Mouse (Mus musculus): Measurements from ENCODE around the gene Elovl1.

Elovl1 gene

GRCm38 (mm10) chr4:118427768-118428451, at the start of gene Elovl1:
Elovl1 (plus strand) TSS chr4:118428093.
- peak; percentile 72 for DNase-seq (ENCODE audit: low read depth)

GRCm38 (mm10) chr4:118383271-118383670, 44.6 kb upstream of the Elovl1 start:
- no peak for DNase-seq (ENCODE audit: low read depth)

GRCm38 (mm10) chr4:118387316-118387715, 40.6 kb upstream of the Elovl1 start:
- DNase-seq (ENCODE audit: low read depth) = no peak

GRCm38 (mm10) chr4:118390146-118390545, 37.7 kb upstream of the Elovl1 start:
- no peak for DNase-seq (ENCODE audit: low read depth)

GRCm38 (mm10) chr4:118394505-118394904, 33.4 kb upstream of the Elovl1 start:
- no peak for DNase-seq (ENCODE audit: low read depth)

- no peak for DNase-seq (ENCODE audit: low read depth)
These were observed 32.6 kb upstream of the Elovl1 start for GRCm38 (mm10) chr4:118395289-118395688.

- no peak for DNase-seq (ENCODE audit: low read depth)
These were observed 31.5 kb upstream of the Elovl1 start for GRCm38 (mm10) chr4:118396433-118396832.

GRCm38 (mm10) chr4:118398400-118398799, 29.5 kb upstream of the Elovl1 start:
- DNase-seq (ENCODE audit: low read depth) = no peak

GRCm38 (mm10) chr4:118401421-118401820, 26.5 kb upstream of the Elovl1 start:
- DNase-seq (ENCODE audit: low read depth) = no peak

GRCm38 (mm10) chr4:118401918-118402317, 26.0 kb upstream of the Elovl1 start:
- no peak for DNase-seq (ENCODE audit: low read depth)

- DNase-seq (ENCODE audit: low read depth) = no peak
These were observed 25.2 kb upstream of the Elovl1 start for GRCm38 (mm10) chr4:118402701-118403100.

GRCm38 (mm10) chr4:118409142-118409900, 18.6 kb upstream of the Elovl1 start, which contains the start of the genes Szt2 and Med8:
Szt2 (minus strand) TSS chr4:118409273.
Med8 (plus strand) TSS chr4:118409337.
- DNase-seq (ENCODE audit: low read depth) = peak; percentile 93

- DNase-seq (ENCODE audit: low read depth) = no peak
These were observed 17.0 kb upstream of the Elovl1 start for GRCm38 (mm10) chr4:118410871-118411270.

GRCm38 (mm10) chr4:118413553-118413952, 14.3 kb upstream of the Elovl1 start:
- no peak for DNase-seq (ENCODE audit: low read depth)

- DNase-seq (ENCODE audit: low read depth) = no peak
These were observed 12.1 kb upstream of the Elovl1 start for GRCm38 (mm10) chr4:118415779-118416178.

GRCm38 (mm10) chr4:118416329-118416728, 11.6 kb upstream of the Elovl1 start:
- DNase-seq (ENCODE audit: low read depth) = no peak

GRCm38 (mm10) chr4:118417112-118417797, 10.6 kb upstream of the Elovl1 start:
- no peak for DNase-seq (ENCODE audit: low read depth)

- no peak for DNase-seq (ENCODE audit: low read depth)
These were observed 6.5 kb upstream of the Elovl1 start for GRCm38 (mm10) chr4:118421384-118421783.

- no peak for DNase-seq (ENCODE audit: low read depth)
These were observed 3.2 kb upstream of the Elovl1 start for GRCm38 (mm10) chr4:118424541-118425160.

- no peak for DNase-seq (ENCODE audit: low read depth)
These were observed 2.5 kb upstream of the Elovl1 start for GRCm38 (mm10) chr4:118425374-118425773.

GRCm38 (mm10) chr4:118427415-118427767, 502 bp upstream of the Elovl1 start:
- DNase-seq (ENCODE audit: low read depth) = no peak

- no peak for DNase-seq (ENCODE audit: low read depth)
These were observed 780 bp downstream of the Elovl1 start for GRCm38 (mm10) chr4:118428531-118429214.

Data from c-Kit-positive CD71-negative TER-119-negative erythroid progenitor cells, embryonic 14.5 days (primary cell).